Mouse (Mus musculus) embryonic fibroblast, embryonic 13.5 days (primary cell): ENCODE data around the gene Prrx2. TPM values are rescaled to one million over a fixed set of nuclear protein-coding genes. Genes with fewer than 3 reads are reported as not detected.

Source experiments
- H3K27ac ChIP-seq: 2 replicates; pipeline ENCODE4 v1.5.1; 2012; ENCODE audit warnings: low read length, control low read depth, inconsistent platforms; ENCODE audit not compliant: insufficient read depth
- H3K4me1 ChIP-seq: 2 replicates; pipeline ENCODE4 v1.6.1; 2011; ENCODE audit warnings: low read length; ENCODE audit not compliant: control insufficient read depth, insufficient read depth
- H3K4me3 ChIP-seq: 2 replicates; pipeline ENCODE4 v1.5.1; 2011; ENCODE audit warnings: mild to moderate bottlenecking, control low read depth, low read length; ENCODE audit not compliant: insufficient read depth
- CTCF ChIP-seq: IDR thresholded peaks from 2 replicates; pipeline ENCODE4 v1.5.1; 2011; ENCODE audit warnings: mild to moderate bottlenecking, control low read depth, low read length, moderate library complexity, borderline replicate concordance; ENCODE audit not compliant: insufficient read depth
- POLR2A ChIP-seq: IDR thresholded peaks from 2 replicates; pipeline ENCODE4 v1.6.1; 2011; ENCODE audit warnings: low read depth, mild to moderate bottlenecking, control low read depth, low read length, moderate library complexity
- polyA plus RNA-seq: library from polyadenylated mRNA; stranded (reverse); fragments of >200 nt; gene quantifications from 2 replicates; pipeline ENCODE4 v1.2.4, GENCODE M21; 2011; ENCODE audit warnings: low read depth; ENCODE audit not compliant: missing spikeins, insufficient read length

The Prrx2 gene
- polyA plus RNA-seq, 1 experiment, result 154 TPM

- Histone ChIP-seq H3K4me3 (no peak overlapping the region), H3K4me1 (peaks cover 2% of the 10 kb centered on the region; the same call in 1 of the 2 replicates), H3K27ac (no peak overlapping the region)
- TF ChIP-seq POLR2A (no peak), CTCF (no peak)
These were observed 13.7 kb upstream of the Prrx2 start for GRCm38 (mm10) chr2:30821073-30821472.

- no peak overlapping the region for H3K4me3 ChIP-seq
- peaks cover 2% of the 10 kb centered on the region; the same call in 1 of the 2 replicates for H3K4me1 ChIP-seq
- TF ChIP-seq CTCF, result no peak
- 0 out of 2 replicates have a peak, but pooled peaks have one; percentile 17 for TF ChIP-seq POLR2A
- no peak overlapping the region for H3K27ac ChIP-seq
These were observed 12.3 kb upstream of the Prrx2 start for GRCm38 (mm10) chr2:30822460-30822859.

- TF ChIP-seq CTCF (no peak), POLR2A (0 out of 2 replicates have a peak, but pooled peaks have one; percentile 0)
- Histone ChIP-seq H3K4me1 (peaks cover 2% of the 10 kb centered on the region; the same call in 1 of the 2 replicates), H3K27ac (peak overlapping the region; percentile 9; the same call in 1 of the 2 replicates), H3K4me3 (no peak overlapping the region)
These were observed 11.2 kb upstream of the Prrx2 start for GRCm38 (mm10) chr2:30823385-30824153.

GRCm38 (mm10) chr2:30826825-30827748, 7.7 kb upstream of the Prrx2 start:
- Histone ChIP-seq H3K27ac (peak overlapping the region; percentile 34), H3K4me3 (peak overlapping the region; percentile 76), H3K4me1 (peaks cover 2% of the 10 kb centered on the region; the same call in 1 of the 2 replicates)
- peak; percentile 52; the same call in 1 of the 2 replicates for TF ChIP-seq POLR2A
- peak; percentile 36; the same call in 1 of the 2 replicates for TF ChIP-seq CTCF

- Histone ChIP-seq H3K27ac (peak overlapping the region; percentile 34), H3K4me3 (peak overlapping the region; percentile 76), H3K4me1 (peaks cover 2% of the 10 kb centered on the region)
- TF ChIP-seq CTCF, result peak; percentile 89
- TF ChIP-seq POLR2A, result peak; percentile 79
These were observed 6.9 kb upstream of the Prrx2 start for GRCm38 (mm10) chr2:30827749-30828475.

GRCm38 (mm10) chr2:30829315-30829714, 5.5 kb upstream of the Prrx2 start:
- H3K4me1 ChIP-seq, result peaks cover 6% of the 10 kb centered on the region
- H3K4me3 ChIP-seq, result no peak overlapping the region
- TF ChIP-seq POLR2A, result no peak
- peak; percentile 61; the same call in 1 of the 2 replicates for TF ChIP-seq CTCF
- H3K27ac ChIP-seq, result no peak overlapping the region

GRCm38 (mm10) chr2:30830283-30830795, 4.4 kb upstream of the Prrx2 start, which contains the start of gene Asb6:
Gene Asb6 (minus strand): TSS chr2:30830333.
- Histone ChIP-seq H3K27ac (no peak within 1 kb of the TSS), H3K4me1 (peaks cover 11% of the 10 kb centered on the region)

GRCm38 (mm10) chr2:30833644-30834043, 1.1 kb upstream of the Prrx2 start:
- H3K4me1 ChIP-seq, result peaks cover 11% of the 10 kb centered on the region; the same call in 1 of the 2 replicates

More at GRCm38 (mm10) chr2:30830283-30830795, 4.4 kb upstream of the Prrx2 start, which contains the start of gene Asb6:
- TF ChIP-seq POLR2A (no peak), CTCF (no peak)
- no peak within 1 kb of the TSS for H3K4me3 ChIP-seq

More at GRCm38 (mm10) chr2:30833644-30834043, 1.1 kb upstream of the Prrx2 start:
- no peak overlapping the region for H3K4me3 ChIP-seq
- TF ChIP-seq POLR2A, result no peak
- TF ChIP-seq CTCF, result no peak
- H3K27ac ChIP-seq, result peak overlapping the region; percentile 81
